Mouse (Mus musculus): Measurements from ENCODE around the gene Errfi1. TPM values are rescaled to one million over a fixed set of nuclear protein-coding genes. Genes with fewer than 3 reads are reported as not detected.

Errfi1 gene
- 10 to 100 TPM; 29.7 to 32.6 TPM for total RNA-seq (2021)
- long read RNA-seq, experiment 1, transcript Errfi1-201 (4 exons, 3,043 nt) = major isoform, 125 of 141 reads
- long read RNA-seq, experiment 1, partial matches to known transcripts = 11 of 141 reads
- long read RNA-seq, experiment 1, other reads (novel, unspliced or antisense) = 5 of 141 reads
- long read RNA-seq, experiment 2, transcript Errfi1-201 (4 exons, 3,043 nt) = major isoform, 59 of 67 reads
- long read RNA-seq, experiment 2, partial matches to known transcripts = 4 of 67 reads
- long read RNA-seq, experiment 2, other reads (novel, unspliced or antisense) = 4 of 67 reads

DNA sequence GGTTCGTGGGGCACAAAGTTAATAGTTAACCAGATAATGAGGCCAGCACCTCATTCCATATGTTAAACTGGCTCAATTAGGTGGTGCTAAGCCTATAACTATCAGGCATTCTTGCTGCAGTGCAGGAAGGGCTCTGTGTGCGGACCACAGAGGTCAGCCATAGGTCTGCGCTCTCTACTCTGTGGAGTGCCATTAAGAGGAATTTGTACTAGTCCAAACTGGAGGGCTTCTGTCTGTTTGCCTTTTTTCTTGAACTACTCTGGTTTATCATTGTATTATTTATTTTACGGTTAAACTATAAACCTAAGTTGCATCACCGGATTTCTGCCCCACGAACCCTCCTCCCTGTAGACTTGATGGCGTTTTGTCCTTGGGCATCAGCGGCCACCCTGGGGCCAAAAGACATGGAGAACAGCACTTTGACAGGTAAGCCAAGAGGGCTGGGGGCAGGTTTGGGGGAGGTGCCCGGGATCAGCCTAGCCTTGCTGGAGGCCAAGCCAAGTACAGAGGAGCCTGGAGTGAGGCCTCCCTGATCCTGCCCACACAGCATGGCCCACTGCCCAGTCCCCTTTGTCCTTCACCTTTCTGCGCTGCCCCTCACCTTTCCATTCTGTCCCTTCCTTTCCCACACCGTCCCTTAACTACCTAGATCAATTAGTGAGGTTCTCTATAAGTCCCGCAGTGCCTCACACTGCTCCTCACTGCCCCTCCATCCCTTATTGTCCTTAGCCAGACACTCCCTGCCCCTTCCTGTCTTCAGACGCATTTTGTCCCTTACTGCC lies at the start of gene Errfi1:
TSS of gene Errfi1 (plus strand) at position 240 of the 782 bp plus-strand sequence.
- DNase-seq (ENCODE audit: low spot score in 2 of 2) = no peak

DNA sequence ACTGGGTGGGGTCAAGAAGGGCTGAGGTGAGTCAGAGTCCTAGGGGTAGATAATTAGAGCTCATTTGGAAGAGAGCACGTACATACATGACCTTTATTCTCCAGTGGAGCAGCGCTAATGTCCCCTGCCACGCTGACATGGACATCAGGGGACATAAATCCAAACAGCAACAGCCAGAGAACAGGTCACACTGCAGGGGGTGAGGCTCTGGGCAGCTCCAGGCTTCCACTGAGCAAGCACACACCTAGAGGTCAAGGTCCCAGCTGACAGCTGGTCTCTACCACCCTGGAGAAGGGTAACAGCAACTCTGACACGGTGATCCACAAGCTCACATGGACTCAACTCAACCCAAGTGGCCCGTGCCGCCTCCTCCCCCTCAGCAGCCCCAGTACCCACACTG lies 49.5 kb upstream of the Errfi1 start:
- DNase-seq (ENCODE audit: low spot score in 2 of 2) = no peak

DNA sequence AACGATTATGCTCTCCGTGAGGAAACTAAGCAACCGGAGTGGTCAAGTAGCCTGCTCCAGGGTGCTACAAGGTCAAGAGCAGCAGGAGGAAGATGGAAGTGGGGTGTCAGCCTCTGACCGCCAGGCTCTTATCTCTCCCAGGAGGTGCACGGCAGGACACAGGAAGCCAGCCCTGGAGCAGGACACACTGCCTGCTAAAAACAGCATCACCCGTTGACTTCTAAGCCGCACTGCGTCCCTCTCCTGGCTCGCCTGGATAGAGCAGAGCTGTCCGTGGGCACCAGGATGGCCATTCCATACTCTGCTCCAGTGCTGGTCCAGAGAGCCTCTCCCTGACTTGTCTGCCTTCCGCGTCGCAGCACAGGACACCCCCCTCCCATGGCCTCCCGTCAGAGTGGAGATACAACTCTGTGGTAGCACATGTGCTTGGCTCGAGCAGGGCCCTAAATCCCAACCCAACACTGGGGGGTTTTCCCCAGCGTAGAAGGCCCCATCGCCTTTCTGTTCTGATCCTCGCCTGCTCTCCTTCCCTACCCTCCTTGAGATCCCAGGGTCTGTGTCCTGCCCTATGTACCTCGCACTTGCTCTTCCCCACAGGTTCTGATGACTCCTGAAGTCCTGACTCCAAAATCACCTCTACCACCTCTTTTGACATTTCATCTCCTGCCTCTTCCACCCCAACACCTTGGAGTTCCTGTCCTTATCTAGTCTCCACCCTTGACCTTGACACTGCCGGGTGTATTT lies 45.8 kb upstream of the Errfi1 start:
- no peak for DNase-seq (ENCODE audit: low spot score in 2 of 2)

DNA sequence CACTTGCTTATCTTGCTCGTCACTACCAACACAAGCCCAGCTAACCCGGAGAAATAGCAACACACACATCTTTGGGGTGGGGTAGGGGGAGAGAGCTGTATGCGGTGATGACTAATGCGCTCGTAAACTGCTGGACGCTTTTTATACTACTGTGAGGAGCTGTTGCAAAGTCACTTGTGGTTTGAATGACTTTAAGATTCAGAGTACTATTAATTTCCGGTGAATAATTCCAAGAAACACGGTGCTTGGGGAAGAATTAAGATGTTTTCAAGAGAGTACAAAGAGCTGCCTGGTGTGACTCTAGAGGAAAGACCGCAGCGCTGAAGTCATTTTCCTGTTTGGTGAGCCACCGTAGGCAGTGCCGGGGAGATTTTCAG lies 45.3 kb upstream of the Errfi1 start:
- no peak for DNase-seq (ENCODE audit: low spot score in 2 of 2)

DNA sequence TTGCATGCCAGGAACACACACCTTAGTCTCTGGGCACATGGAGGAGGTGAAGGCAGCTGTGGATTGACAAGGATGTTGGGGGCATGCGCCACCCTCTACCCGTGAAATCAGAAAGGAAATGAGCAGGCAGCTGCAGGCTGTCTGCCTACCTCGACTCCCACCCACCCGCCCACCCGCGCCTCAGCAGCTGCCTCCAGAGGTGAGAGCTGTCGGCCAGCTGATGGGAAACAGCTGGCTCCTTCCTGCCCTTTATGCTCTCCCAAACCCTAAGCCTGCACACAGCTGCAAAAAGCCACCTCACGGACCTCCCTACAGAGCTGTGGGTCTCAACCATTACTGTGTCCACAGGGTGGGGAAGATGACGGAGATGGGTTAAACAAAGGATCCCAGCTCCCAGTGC lies 44.4 kb upstream of the Errfi1 start:
- DNase-seq (ENCODE audit: low spot score in 2 of 2) = no peak

DNA sequence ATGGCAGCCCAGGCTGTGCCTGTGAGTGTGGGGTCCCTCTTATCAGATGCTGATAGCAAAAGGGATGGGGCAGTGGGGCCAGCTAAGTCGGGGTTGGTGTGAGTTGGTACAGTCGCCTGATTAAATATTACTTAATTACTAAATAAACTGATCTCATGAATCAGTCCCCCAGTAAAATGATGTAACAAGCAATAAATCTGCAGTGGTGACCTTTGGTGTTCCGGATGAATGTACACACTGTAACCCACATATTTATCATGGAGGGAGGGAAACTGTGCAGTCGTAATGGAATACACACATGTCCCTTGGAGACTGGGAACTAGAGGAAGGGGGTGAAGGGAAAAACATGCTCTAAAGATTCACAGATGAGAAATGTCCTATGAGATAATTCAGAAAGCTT lies 38.6 kb upstream of the Errfi1 start:
- DNase-seq (ENCODE audit: low spot score in 2 of 2) = no peak

DNA sequence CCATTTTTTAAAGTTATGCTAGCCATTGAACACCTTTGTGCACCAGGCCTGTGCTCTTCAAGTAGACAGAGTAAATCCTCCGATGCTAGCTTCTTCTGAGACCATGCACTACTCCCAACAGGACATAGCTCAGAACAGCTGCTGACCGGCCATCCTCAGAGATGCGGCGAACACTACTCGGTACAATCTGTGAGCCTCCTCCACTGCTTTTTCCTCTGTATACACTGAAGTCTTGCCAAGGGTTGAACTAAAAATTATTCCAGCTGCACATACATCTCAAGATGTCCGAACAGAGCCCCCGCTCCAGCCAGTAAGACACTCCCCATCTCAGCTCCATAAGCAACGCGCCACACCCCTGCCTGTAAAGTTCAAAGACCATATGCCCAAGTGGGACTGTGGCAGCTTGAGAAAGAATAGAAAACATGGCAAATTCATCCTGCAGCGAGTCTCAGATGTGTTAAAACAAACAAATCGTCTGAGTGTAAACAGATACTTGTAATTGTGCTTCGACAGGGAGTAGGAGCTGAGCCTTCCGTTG lies 37.2 kb upstream of the Errfi1 start:
- DNase-seq (ENCODE audit: low spot score in 2 of 2) = no peak

DNA sequence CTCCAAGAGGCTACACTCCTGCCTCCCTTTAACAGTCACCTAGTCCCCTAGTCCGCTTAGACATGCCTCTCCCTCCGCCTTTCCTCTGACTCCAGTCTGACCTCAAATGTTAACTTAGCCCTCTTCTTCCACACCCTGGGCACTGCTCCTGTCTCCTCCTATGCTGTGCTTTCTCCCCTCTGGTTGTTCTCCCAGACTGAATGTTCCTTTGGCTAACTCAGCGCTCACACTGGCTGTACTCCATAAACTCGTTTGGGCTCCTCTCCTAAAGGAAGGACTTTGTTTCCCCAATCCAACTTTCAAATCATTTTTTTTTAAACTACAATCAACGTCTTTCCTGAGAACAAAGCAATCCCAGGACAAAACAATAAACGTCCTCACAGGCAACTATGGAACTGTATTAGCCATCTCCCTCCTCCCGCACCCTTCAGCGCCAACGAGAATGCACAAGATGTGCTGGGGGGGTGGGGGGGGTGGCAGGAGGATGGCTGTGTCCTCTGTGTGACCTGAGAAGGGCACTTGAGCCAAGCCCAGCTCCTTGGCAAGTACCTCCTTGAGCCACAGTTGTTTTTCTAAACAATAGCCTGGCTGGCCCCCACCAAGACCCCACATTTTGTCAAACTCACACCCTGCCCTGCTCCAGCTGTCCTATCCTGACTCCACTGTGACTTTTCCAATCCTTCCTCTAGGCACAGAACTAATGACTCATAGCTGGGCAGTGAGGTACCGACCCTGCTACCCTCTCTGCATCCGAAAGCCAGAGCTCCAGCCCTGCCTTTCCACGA lies 34.4 kb upstream of the Errfi1 start:
- no peak for DNase-seq (ENCODE audit: low spot score in 2 of 2)

DNA sequence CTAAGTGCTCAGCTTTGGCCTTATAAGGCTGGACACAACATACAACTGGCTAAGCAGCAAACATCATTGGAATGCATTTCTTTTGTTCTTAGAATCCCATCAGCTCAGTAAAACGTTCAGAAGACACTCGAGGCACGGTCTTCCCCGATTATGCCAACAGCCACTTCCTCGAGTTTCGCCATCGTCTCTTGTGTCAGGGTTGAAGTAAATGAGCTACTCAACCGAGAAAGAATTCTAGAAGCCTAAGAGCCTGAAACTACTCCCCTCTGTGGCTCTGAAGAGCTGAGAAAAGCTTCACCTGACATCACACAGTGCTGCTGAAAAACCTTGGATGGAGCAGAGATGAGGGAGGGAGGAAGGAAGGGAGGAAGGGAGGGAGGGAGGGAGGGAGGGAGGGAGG lies 32.3 kb upstream of the Errfi1 start:
- DNase-seq (ENCODE audit: low spot score in 2 of 2) = no peak

DNA sequence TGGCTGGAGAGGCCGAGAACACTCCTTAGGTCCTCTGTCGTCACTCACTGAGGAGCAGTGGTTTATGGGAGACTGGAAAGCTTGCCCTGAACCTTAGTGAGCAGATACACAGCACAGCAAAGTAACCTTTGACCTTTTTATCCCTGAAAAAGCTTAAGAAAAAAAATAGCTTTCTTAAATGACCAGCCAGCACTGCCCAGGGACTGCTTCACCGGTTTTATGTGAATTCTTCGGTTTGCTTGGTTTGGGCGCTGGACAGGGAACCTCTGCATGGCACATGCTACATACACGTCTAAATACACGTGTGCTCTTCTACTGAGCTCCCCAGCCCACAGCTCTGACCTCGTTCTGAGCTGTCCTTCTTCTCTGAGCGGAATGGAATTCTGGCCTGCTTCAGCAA lies 31.1 kb upstream of the Errfi1 start:
- DNase-seq (ENCODE audit: low spot score in 2 of 2) = no peak

DNA sequence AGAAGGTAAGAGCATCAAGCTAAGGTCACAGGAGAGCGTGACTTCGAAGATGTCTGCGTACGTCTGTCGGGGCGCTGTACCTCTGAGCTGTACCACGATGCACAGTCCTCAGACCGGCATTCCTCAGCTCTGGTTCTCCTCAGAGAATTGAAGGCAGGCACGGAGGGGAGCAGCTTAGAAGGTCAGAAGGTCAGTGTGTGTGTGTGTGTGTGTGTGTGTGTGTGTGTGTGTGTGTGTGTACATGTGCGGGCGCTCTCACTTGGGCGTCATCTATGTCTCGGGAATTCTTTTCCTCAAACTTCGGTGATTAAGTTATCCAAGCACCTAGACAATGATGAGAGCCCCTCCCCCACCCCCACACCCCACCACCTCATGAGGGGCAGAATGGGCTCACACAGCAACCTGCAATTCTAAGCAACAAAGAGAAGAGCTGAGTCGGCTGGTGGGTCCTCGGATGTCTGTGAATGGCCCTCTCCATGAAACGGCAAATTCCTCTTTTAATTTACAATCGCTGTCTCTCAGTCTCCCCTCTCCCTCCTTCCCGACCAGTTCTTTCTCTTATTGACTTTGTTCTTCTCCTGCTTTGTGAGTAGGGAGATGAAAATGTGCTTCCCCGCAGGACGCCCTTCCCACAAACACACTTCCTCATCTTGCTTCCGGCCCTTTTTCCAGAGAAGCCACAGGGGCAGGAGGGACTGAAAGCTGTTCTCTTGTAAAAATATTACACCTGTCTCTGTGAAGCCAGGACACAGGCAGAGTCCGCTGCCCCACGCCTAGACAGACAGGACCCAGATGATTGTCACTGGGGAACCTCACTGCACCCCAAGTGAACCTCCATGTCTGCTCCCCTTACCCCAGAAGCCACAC lies 29.9 kb upstream of the Errfi1 start:
- DNase-seq (ENCODE audit: low spot score in 2 of 2) = no peak

DNA sequence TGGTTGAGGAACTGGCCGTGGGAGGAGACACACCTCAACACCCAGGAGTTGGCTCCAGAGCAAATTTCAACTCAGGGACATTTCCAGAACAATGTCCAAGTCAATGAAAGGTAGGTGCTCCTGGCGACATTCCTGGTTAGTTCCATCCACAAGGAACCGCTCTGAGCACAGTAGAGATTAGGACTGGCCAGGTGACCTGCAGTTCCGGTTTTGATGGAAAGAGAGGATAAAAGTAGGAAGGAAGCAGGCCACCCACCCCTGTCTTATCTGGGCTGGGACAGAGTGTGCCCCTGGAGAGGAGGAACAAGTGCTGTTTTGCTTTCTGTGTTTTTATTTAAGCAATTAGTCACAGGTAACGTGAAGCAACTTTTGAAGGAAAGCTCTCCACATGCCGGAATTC lies 28.8 kb upstream of the Errfi1 start:
- no peak for DNase-seq (ENCODE audit: low spot score in 2 of 2)

DNA sequence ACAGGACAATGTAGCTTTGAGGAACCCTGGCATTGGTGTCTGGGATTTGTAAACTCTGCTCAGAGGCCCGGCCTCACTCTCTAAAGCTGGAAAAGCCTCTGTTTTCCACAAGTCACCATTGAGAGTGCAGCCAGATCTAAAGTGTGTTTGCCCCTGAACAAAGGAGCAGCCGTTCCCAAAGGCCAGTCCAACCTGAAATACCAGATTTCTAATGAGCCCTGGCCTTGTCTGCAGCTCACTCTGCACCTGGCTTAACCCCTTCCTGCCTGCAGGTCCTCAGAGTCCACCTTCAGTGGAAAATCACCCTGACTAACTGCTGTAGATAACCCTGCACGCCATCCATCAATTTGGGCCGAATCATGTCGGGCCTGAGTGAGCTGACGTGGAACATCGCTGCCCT lies 28.2 kb upstream of the Errfi1 start:
- DNase-seq (ENCODE audit: low spot score in 2 of 2) = no peak

DNA sequence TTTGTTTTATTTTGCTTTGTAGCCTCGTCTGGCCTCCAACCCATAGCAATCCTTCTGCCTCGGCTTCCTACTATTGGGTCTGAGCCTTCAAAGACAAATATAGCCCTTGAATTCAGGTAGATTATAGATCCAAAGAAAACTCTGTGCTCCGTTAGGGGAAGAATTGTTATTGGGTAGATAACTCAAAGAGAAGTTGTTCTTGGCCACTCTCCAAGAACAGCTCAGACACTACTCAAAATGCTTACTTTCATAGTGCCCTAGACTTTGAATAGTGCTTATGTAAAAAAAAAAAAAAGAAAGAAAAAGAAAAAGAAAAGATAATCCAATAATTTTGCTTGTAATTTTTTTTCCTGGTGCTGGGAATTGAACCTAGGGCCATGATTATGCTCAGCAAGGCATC lies 22.4 kb upstream of the Errfi1 start:
- no peak for DNase-seq (ENCODE audit: low spot score in 2 of 2)

DNA sequence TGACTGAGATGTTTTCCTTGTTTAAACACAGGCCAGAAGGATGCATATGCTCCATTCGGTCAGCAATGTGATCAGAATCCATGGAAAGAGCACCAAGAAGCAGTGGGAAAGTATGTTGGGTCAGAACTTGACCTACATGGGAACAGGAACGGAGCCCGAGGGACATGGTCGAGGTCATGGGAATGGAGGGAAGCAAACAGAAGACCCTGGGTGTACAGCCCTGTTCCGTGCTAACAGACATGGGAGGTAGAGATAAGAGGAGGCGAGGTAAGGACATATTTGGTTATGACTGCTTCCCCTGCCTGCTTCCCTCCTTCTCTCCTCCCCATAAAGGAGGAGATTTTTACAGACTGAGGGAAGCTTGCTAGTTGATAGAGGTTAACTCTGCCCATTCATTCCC lies 21.8 kb upstream of the Errfi1 start:
- DNase-seq (ENCODE audit: low spot score in 2 of 2) = no peak

DNA sequence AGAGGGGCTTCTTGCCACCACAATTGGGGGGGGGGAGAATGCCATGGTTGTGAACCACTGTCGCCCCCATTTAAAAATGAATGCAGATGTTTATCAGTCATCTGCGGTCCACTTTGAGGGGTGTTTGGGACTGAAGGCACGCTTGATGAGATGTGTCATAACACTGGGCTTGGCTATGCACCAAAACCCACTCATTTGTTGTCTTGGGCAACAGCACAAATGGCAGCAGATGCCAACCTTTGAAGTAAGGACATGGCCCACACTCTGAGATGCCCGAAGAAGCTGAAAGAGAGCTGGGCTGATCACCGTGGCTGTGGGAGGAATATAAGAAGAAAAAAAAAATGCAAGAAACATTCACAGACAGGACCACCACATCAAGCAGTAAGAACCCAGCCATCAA lies 18.6 kb upstream of the Errfi1 start:
- no peak for DNase-seq (ENCODE audit: low spot score in 2 of 2)

DNA sequence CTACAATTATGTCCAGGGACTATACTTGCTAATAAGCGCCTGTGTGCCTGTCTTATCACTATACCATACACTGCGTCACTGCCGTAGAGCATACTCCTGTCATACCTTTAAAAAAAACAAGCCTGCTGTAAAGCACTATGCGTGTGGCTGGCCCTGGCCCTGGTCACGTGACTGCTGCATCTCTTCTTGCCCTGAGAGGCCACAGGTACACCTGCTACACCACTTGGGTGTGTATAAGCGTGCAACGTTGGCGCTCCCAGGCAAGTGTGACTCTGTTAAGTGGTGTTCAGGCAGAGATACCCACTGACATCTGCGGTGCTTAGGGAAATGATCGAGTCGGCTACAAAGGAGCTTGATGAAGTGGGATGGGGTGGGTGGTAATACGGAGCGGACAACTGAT lies 17.5 kb upstream of the Errfi1 start:
- DNase-seq (ENCODE audit: low spot score in 2 of 2) = no peak

DNA sequence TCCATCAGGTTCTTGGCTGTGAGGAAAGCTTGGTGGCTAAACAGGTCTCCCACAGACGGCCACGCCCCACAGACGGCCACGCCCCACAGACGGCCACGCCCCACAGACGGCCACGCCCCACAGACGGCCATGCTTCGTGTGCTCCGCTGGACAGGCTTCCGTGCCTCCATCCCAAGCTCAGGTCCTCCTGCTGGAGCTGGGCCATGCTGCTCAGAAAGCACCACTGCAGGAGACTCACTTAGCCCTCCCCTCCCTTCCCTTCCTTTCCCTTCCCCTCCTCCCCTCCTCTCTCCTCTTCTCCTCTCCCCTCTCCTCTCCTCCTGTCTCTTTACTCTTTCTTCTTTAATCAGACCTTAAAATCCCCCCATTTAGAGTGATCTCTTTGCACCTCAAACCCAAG lies 16.8 kb upstream of the Errfi1 start:
- no peak for DNase-seq (ENCODE audit: low spot score in 2 of 2)

DNA sequence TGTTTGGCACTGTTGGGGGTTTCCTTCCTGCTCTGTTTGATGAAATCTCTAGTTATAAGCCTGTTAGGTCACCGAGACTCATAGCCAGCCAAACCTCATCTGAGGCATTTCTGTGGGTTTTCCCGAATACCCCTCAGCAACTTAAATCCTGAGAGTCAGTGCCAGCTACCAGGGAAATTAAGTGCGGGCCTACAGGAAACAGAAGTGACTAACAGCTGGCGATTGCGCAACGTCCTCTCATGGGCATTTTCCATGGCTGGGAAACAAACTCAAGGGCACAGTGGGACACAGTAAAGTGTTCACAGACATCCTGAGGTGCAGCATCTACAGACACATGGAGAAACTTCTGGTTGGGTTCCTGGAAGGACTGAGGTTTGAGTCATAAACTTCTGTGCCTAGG lies 16.3 kb upstream of the Errfi1 start:
- no peak for DNase-seq (ENCODE audit: low spot score in 2 of 2)

DNA sequence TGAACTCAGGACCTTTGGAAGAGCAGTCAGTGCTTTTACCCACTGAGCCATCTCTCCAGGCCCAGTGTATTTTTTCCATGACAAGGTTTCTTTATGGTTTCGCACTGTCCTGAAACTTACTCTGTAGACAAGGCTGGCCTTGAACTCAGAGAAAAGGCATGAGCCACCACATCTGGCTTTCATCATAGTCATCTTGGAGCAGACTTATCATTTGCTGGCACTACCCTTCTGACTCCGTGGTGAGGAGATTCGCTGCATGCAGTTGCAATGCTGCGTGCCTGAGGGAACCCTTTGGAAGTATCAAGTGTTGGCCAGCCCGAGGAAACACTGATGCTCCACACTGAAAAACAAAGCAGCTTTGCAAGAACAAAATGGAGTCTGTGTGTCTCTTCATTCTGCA lies 11.7 kb upstream of the Errfi1 start:
- DNase-seq (ENCODE audit: low spot score in 2 of 2) = no peak

All from left cerebral cortex, adult 18-20 months (tissue).